Mouse (Mus musculus) limb, embryonic 14.5 days (tissue): ENCODE results near the gene Htr3a. TPM values are rescaled to one million over a fixed set of nuclear protein-coding genes. Genes with fewer than 3 reads are reported as not detected.

Source experiments
- ATAC-seq: fragments of 200-750 bp; cut with Nextera tagmentation; 2 replicates; pipeline ENCODE4 v1.8.0; 2017; ENCODE audit warnings: low read depth, moderate number of reproducible peaks, moderate TSS enrichment; ENCODE audit not compliant: low FRiP score
- DNase-seq: peaks from one replicate; pipeline ENCODE4 v3.0.0-alpha.2; 2015; ENCODE audit warnings: low spot score
- H3K27ac ChIP-seq: fragments of 300-500 bp; sonication (generic); replicated peaks from 2 replicates; pipeline ENCODE4 v1.5.1; 2014; ENCODE audit warnings: low read depth, mild to moderate bottlenecking, low read length, moderate library complexity, mixed read lengths
- H3K27me3 ChIP-seq: fragments of 300-500 bp; sonication (generic); 2 replicates; pipeline ENCODE4 v1.6.1; 2014; ENCODE audit warnings: low read length, mixed read lengths; ENCODE audit not compliant: control insufficient read depth, insufficient read depth
- H3K36me3 ChIP-seq: fragments of 300-500 bp; sonication (generic); 2 replicates; pipeline ENCODE4 v1.6.1; 2014; ENCODE audit warnings: mild to moderate bottlenecking, low read length, moderate library complexity, mixed read lengths; ENCODE audit not compliant: control insufficient read depth, insufficient read depth
- H3K4me1 ChIP-seq: fragments of 300-500 bp; sonication (generic); 2 replicates; pipeline ENCODE4 v1.6.1; 2014; ENCODE audit warnings: antibody characterized with exemption, low read length, mixed read lengths; ENCODE audit not compliant: control insufficient read depth, insufficient read depth
- H3K4me2 ChIP-seq: fragments of 300-500 bp; sonication (generic); replicated peaks from 2 replicates; pipeline ENCODE4 v1.6.1; 2014; ENCODE audit warnings: low read depth, mild to moderate bottlenecking, low read length, moderate library complexity; ENCODE audit not compliant: severe bottlenecking
- H3K4me3 ChIP-seq: fragments of 300-500 bp; sonication (generic); replicated peaks from 2 replicates; pipeline ENCODE4 v1.5.1; 2014; ENCODE audit warnings: low read length
- H3K9ac ChIP-seq: fragments of 300-500 bp; sonication (generic); 2 replicates; pipeline ENCODE4 v1.6.1; 2014; ENCODE audit warnings: mild to moderate bottlenecking, low read depth, low read length, moderate library complexity; ENCODE audit not compliant: severe bottlenecking
- H3K9me3 ChIP-seq: fragments of 300-500 bp; sonication (generic); 2 replicates; pipeline ENCODE4 v1.6.1; 2016; ENCODE audit warnings: low read length; ENCODE audit not compliant: control insufficient read depth
- POLR2A ChIP-seq: fragments of 200-500 bp; IDR thresholded peaks from 2 replicates; pipeline ENCODE4 v1.8.0; 2012; ENCODE audit warnings: inconsistent platforms, mild to moderate bottlenecking, moderate library complexity, borderline replicate concordance; ENCODE audit not compliant: insufficient read depth, insufficient read length; ENCODE audit errors: extremely low read depth
- WGBS: fragments of 180-500 bp; shearing (Covaris S2); extraction: QIAGEN DNeasy Blood & Tissue Kit; methylation state at CpG from one replicate; pipeline ENCODE4 v1.1.7; 2014; 5-methylcytosine and 5-hydroxymethylcytosine counted together
- polyA plus RNA-seq, 2 experiments: library from polyadenylated mRNA; depleted of rRNA in 1 of 2; stranded (reverse) in 1 of 2; unstranded in 1 of 2; fragments of >200 nt; fragmentation: Nextera tagmentation in 1 of 2; extraction: Ambion mirVana in 1 of 2; gene quantifications; 2 replicates each; pipeline versions ENCODE4 v1.2.1 to v1.2.3; 2012 to 2014

Htr3a gene
- polyA plus RNA-seq (2012; rRNA removed) (2.2 and 2.7 TPM in 2 replicates), polyA plus RNA-seq (2014; fragmentation: Nextera tagmentation; extraction: Ambion mirVana) (1.1 and 1.7 TPM in 2 replicates)

GRCm38 (mm10) chr9:48910885-48911537 lies at the start of gene Htr3a:
Gene Htr3a (minus strand): TSS chr9:48911099.
- no peaks in the 10 kb centered on the region; the same call in 1 of the 2 replicates for H3K4me1 ChIP-seq
- H3K4me3 ChIP-seq = no peak within 1 kb of the TSS
- no peak within 1 kb of the TSS for H3K9ac ChIP-seq
- TF ChIP-seq POLR2A = no peak
- DNase-seq (peak; percentile 80), ATAC-seq (peak; percentile 78)
- H3K4me2 ChIP-seq = peak within 1 kb of the TSS; percentile 5
- 3% methylated on average over 9 of the region's 9 CpGs for WGBS
- H3K36me3 ChIP-seq = no peaks in the 10 kb centered on the region
- no peaks in the 10 kb centered on the region for H3K9me3 ChIP-seq
- H3K27me3 ChIP-seq = no peaks in the 10 kb centered on the region
- no peak within 1 kb of the TSS for H3K27ac ChIP-seq

- TF ChIP-seq POLR2A = no peak
- H3K9ac ChIP-seq = no peak overlapping the region
- no peaks in the 10 kb centered on the region for H3K36me3 ChIP-seq
- H3K4me3 ChIP-seq = no peak overlapping the region
- no peaks in the 10 kb centered on the region for H3K9me3 ChIP-seq
- no peak overlapping the region for H3K27ac ChIP-seq
- no peaks in the 10 kb centered on the region for H3K4me1 ChIP-seq
- DNase-seq (no peak), ATAC-seq (no peak)
- WGBS = 90% methylated on average over 4 of the region's 4 CpGs
- H3K27me3 ChIP-seq = no peaks in the 10 kb centered on the region
- H3K4me2 ChIP-seq = no peak overlapping the region
Observed at GRCm38 (mm10) chr9:48947565-48947964, 36.7 kb upstream of the Htr3a start.

- TF ChIP-seq POLR2A = no peak
- H3K36me3 ChIP-seq = no peaks in the 10 kb centered on the region
- H3K4me2 ChIP-seq = no peak overlapping the region
- H3K4me3 ChIP-seq = no peak overlapping the region
- H3K4me1 ChIP-seq = no peaks in the 10 kb centered on the region
- no peak overlapping the region for H3K27ac ChIP-seq
- no peaks in the 10 kb centered on the region for H3K9me3 ChIP-seq
- no peak overlapping the region for H3K9ac ChIP-seq
- 82% methylated on average over 1 of the region's 1 CpGs for WGBS
- DNase-seq (no peak), ATAC-seq (no peak)
- no peaks in the 10 kb centered on the region for H3K27me3 ChIP-seq
Observed at GRCm38 (mm10) chr9:48942349-48942748, 31.4 kb upstream of the Htr3a start.

GRCm38 (mm10) chr9:48929436-48929835 lies 18.5 kb upstream of the Htr3a start:
- no peak overlapping the region for H3K4me3 ChIP-seq
- WGBS = 82% methylated on average over 5 of the region's 5 CpGs
- H3K27ac ChIP-seq = no peak overlapping the region
- no peaks in the 10 kb centered on the region for H3K4me1 ChIP-seq
- H3K9ac ChIP-seq = no peak overlapping the region
- ATAC-seq (no peak), DNase-seq (no peak)
- no peaks in the 10 kb centered on the region for H3K27me3 ChIP-seq
- H3K4me2 ChIP-seq = no peak overlapping the region
- H3K9me3 ChIP-seq = no peaks in the 10 kb centered on the region
- H3K36me3 ChIP-seq = no peaks in the 10 kb centered on the region
- TF ChIP-seq POLR2A = no peak

- WGBS = 43% methylated on average over 3 of the region's 3 CpGs
- ATAC-seq (no peak), DNase-seq (no peak)
- no peak overlapping the region for H3K4me3 ChIP-seq
- H3K9me3 ChIP-seq = no peaks in the 10 kb centered on the region
- no peak overlapping the region for H3K27ac ChIP-seq
- H3K27me3 ChIP-seq = no peaks in the 10 kb centered on the region
- H3K4me1 ChIP-seq = no peaks in the 10 kb centered on the region
- H3K9ac ChIP-seq = no peak overlapping the region
- no peak for TF ChIP-seq POLR2A
- H3K36me3 ChIP-seq = no peaks in the 10 kb centered on the region
- no peak overlapping the region for H3K4me2 ChIP-seq
Observed at GRCm38 (mm10) chr9:48928781-48929180, 17.9 kb upstream of the Htr3a start.
